Mouse (Mus musculus): Measurements from ENCODE around the gene Anxa7.

DNA sequence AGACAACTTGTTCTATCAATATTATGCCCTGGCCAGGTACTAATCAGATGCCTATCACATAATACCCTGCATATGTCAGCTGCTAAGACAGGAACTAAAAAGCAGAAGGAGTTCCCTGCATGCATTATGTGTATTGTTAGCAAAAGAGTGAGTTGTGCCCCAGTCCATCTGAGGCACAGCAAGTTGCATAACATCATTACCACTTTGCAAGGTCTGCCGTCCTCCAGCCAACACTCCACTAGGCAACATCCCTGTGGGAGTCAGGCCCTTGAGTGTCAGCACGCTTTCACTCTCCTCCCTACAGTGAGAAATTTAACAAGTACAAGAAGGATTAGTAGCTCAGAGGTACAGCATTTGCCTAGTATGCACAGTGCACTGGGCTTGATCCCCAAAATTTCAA, 28.5 kb upstream of the Anxa7 start:
- TF ChIP-seq MXI1 (IDR thresholded peaks at IDR 0.05; ENCODE audit: low read depth, low read length) (no peak), CHD2 (IDR thresholded peaks at IDR 0.05; ENCODE audit: low read length) (no peak), POLR2A (IDR thresholded peaks at IDR 0.05; ENCODE audit: low read depth, low read length) (no peak), CTCF (conservative IDR thresholded peaks at IDR 0.05 in 1 of 2, IDR thresholded peaks at IDR 0.05 in 1 of 2; ENCODE audit: low read depth in 2 of 2, low read length in 2 of 2) (no peak), EP300 (IDR thresholded peaks at IDR 0.05; ENCODE audit: low read length) (no peak), HCFC1 (IDR thresholded peaks at IDR 0.05; ENCODE audit: low read depth, low read length) (no peak), KAT2A (IDR thresholded peaks at IDR 0.05; ENCODE audit: insufficient replicate concordance, low read length) (no peak)

Measured in CH12.LX (cell line).